Mouse (Mus musculus): ENCODE results near the gene Brwd3.

The Brwd3 gene

GRCm38 (mm10) chrX:108834090-108834774, at the start of gene Brwd3:
Brwd3 (minus strand) TSS chrX:108834372.
- peak; percentile 34 to 65 for DNase-seq (ENCODE audit: low spot score in 2 of 2)

DNA sequence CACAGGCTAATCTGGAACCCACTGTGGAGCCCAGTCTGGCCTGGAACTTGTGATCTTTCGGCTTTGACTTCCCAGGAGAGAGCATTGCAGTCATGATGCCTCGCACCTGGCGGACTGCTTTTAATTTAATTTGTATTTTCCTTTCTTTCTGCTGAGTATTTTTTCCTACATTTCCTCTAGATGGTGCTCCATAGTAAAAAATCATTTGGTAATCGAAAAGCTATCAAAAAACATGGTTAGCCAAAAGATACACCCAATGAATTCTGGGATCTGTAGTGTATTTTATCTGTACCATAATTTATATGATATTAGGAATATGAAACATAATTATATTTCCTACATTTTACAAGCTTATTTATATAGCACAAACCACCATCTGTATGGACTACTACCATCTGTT, 28.5 kb upstream of the Brwd3 start:
- no peak for DNase-seq (ENCODE audit: low spot score in 2 of 2)

DNA sequence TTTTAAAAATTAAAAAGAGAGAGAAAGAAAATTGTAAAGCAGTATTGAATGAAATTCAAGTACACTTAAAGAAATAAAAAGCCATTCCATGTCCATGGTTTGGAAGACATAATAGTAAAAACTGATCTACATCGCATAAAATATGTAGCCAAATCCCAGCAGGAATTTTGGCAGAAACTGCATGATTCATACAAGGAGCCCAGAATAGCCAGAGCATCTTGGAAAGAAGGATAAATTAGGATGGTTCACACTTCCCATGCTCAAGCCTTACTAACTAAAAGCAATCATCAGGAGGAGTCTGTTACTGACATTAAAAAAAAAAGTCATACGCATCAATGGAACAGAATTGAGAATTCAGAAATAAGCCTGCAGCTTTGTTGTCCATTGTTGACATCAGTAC, 8.5 kb upstream of the Brwd3 start:
- no peak for DNase-seq (ENCODE audit: low spot score in 2 of 2)

DNA sequence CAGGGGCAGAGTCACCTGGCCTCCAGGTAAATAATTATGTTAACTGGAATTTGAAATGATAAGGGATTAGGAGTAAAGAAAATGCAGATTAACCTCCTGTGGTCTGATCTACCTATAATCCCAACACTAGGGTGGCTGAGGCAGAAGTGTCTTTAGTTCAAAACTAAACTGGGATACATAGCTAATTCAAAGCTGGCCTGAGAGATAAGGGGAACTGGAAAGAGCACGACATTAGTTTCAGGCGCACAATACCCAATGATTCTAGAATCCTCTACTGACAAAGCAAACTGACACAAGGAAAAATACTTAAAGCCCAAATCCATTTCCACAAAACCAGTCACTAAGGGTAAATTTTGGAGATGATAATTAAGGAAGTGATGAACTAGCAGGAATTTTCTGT, 2.2 kb upstream of the Brwd3 start:
- no peak for DNase-seq (ENCODE audit: low spot score in 2 of 2)

DNA sequence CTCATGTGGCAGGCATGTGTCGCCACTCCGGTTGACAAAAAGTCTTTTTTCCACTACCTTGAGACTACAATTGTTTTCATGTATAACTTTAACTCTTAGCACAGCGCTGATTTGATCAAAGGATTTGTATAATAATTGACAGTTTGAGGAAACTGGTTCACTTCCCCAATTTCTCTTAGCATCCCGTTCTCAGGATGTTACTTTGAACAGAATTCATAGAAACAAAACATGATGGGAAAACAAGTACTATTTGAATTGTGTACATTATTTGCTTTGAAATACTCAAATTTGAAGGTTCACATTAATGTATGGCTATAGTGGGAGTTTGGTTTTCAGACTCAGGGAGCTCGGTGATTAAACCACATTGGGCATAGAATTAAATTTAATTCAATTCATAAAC, 1.1 kb upstream of the Brwd3 start:
- no peak for DNase-seq (ENCODE audit: low spot score in 2 of 2)

- peak; percentile 7 to 16 for DNase-seq (ENCODE audit: low spot score in 2 of 2)
Measured at GRCm38 (mm10) chrX:108833381-108834020, 671 bp downstream of the Brwd3 start.

GRCm38 (mm10) chrX:108832674-108833189, 1.4 kb downstream of the Brwd3 start:
- peak; percentile 47 to 83 for DNase-seq (ENCODE audit: low spot score in 2 of 2)

- DNase-seq (ENCODE audit: low spot score in 2 of 2), result no peak
Measured at GRCm38 (mm10) chrX:108831231-108831630, 2.9 kb downstream of the Brwd3 start.

DNA sequence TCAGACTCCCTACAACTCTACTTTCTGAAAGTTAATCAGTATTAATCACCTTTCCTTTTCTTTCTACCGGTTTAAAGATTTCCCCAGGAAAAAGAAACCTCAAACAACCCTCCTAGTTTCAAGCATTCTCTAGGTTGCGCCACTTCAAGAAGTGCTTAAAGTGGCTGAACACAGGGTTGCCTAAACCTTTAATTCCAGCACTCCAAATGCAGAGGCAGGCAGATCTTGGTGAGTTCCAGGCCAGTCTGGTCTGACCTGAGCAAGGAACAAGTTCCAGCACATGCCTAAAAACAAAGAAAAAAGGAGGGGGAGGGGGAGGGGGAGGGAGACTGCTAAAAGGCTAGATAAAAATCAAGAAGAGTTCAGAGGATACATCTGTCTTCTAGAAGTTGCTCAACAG, 6.1 kb downstream of the Brwd3 start:
- DNase-seq (ENCODE audit: low spot score in 2 of 2), result no peak

- no peak for DNase-seq (ENCODE audit: low spot score in 2 of 2)
Measured at GRCm38 (mm10) chrX:108797268-108797667, 36.9 kb downstream of the Brwd3 start.

- no peak for DNase-seq (ENCODE audit: low spot score in 2 of 2)
Measured at GRCm38 (mm10) chrX:108783724-108784123, 50.4 kb downstream of the Brwd3 start.

DNA sequence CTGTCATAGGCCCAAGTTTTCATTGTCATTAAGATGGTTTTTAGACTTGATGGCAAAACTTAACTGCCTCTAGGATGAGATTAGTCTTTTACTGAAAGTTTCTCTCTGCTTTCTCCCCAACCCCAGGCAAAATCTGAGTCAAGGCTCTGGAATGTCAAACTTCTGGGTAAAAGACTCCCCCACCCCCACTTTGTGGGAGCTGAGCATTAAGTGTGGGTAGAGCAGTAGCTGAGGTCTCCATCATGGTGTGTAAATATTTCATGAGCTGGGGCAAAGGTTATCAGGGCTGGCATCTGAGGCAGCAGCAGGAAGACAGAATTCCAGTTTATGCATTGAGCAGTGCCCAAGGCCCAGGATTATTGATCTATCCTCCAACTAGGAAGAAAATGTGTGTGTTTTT, 102.4 kb downstream of the Brwd3 start:
- DNase-seq (ENCODE audit: low spot score in 2 of 2), result no peak

GRCm38 (mm10) chrX:108729564-108729963, 104.6 kb downstream of the Brwd3 start:
- no peak for DNase-seq (ENCODE audit: low spot score in 2 of 2)

DNA sequence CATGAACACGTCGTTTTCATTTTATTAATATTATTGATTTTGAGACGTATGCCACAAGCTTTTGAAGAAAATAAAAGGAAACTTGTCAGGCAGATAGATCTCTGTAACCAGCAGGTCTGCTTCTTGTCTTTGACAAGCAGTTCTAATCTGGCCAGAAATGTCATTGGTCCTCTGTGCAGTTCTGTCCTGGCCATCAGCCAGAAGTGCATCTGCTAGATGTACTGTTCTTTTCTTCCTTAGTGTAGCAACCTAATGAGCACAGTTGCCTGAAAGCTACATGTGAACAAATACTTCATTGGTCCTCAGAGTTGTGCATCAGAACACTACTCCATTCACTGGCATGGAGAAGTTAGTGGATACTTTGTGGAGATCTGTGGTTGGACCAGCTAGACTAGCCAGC, 105.1 kb downstream of the Brwd3 start:
- DNase-seq (ENCODE audit: low spot score in 2 of 2), result peak in 1 of 2 experiments; percentile 3

- no peak for DNase-seq (ENCODE audit: low spot score in 2 of 2)
Measured at GRCm38 (mm10) chrX:108728334-108728733, 105.8 kb downstream of the Brwd3 start.

DNA sequence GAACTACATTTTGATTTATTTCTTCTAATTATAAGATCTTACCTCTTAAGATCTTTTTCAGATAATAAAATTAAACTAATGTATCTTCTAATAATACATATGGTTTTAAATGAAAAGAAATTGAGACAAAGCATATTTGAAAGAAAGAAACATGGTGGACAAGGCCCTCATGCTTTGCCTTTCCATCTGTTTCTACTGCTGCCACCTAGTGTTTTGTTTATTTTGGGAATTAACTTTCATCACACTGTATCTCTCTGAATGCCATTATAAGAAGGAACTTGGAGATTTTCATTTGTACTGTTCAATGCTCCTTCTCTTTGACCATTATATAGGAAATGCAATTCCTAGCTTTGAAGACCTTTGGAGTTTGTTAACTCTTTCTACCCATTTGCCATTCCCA, 109.9 kb downstream of the Brwd3 start:
- no peak for DNase-seq (ENCODE audit: low spot score in 2 of 2)

- no peak for DNase-seq (ENCODE audit: low spot score in 2 of 2)
Measured at GRCm38 (mm10) chrX:108722447-108722846, 111.7 kb downstream of the Brwd3 start.

DNA sequence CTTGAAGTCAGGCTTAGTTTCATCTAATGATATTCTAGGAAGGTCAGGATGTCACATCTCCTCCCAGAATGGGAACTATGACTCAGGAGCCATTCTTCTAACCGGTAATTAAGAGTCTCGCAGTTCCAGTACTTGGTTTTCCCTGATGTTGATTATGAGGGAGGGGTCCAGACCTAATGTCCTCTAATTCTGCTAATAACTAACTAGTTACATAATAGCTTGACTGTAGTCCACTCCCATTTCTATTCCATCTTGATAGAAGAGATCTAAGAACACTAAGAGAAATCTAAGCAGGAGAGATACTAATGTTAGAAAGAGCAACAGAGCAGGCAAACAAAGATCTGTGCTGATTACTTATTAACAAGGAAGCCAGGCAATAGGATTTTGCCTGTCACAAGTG, 129.9 kb downstream of the Brwd3 start:
- no peak for DNase-seq (ENCODE audit: low spot score in 2 of 2)

Data from cerebellum, postnatal 4 days (tissue).